Mouse (Mus musculus): ENCODE results near the gene Naa50. TPM values are rescaled to one million over a fixed set of nuclear protein-coding genes. Genes with fewer than 3 reads are reported as not detected.

The Naa50 gene
- polyA plus RNA-seq, 1 experiment from 2014 or later, result 52.5 TPM

GRCm38 (mm10) chr16:44122122-44122521 lies 17.5 kb upstream of the Naa50 start:
- H3K4me1 ChIP-seq (ENCODE audit: control insufficient read depth, low read depth, low read length), result no peaks in the 10 kb centered on the region
- WGBS (ENCODE audit: insufficient replicate concordance), result 76% methylated on average over 6 of the region's 6 CpGs
- H3K9ac ChIP-seq (ENCODE audit: low read depth, low read length), result no peak overlapping the region
- no peak for ATAC-seq (ENCODE audit: low read depth)
- no peak overlapping the region for H3K4me3 ChIP-seq (ENCODE audit: low read depth, low read length)
- no peak overlapping the region for H3K4me2 ChIP-seq (ENCODE audit: low read depth, low read length)
- no peaks in the 10 kb centered on the region for H3K9me3 ChIP-seq (replicated peaks; ENCODE audit: control insufficient read depth, low read length)
- H3K27ac ChIP-seq (ENCODE audit: low read length), result no peak overlapping the region
- no peaks in the 10 kb centered on the region for H3K27me3 ChIP-seq (ENCODE audit: control insufficient read depth, insufficient read depth, low read depth, low read length)
- no peaks in the 10 kb centered on the region for H3K36me3 ChIP-seq (ENCODE audit: control insufficient read depth, insufficient read depth)

GRCm38 (mm10) chr16:44122574-44122973 lies 17.1 kb upstream of the Naa50 start:
- no peaks in the 10 kb centered on the region for H3K36me3 ChIP-seq (ENCODE audit: control insufficient read depth, insufficient read depth)
- H3K4me1 ChIP-seq (ENCODE audit: control insufficient read depth, low read depth, low read length), result no peaks in the 10 kb centered on the region
- WGBS (ENCODE audit: insufficient replicate concordance), result 69% methylated on average over 6 of the region's 6 CpGs
- no peak overlapping the region for H3K4me3 ChIP-seq (ENCODE audit: low read depth, low read length)
- no peak overlapping the region for H3K9ac ChIP-seq (ENCODE audit: low read depth, low read length)
- H3K27me3 ChIP-seq (ENCODE audit: control insufficient read depth, insufficient read depth, low read depth, low read length), result no peaks in the 10 kb centered on the region
- no peak for ATAC-seq (ENCODE audit: low read depth)
- no peaks in the 10 kb centered on the region for H3K9me3 ChIP-seq (replicated peaks; ENCODE audit: control insufficient read depth, low read length)
- no peak overlapping the region for H3K4me2 ChIP-seq (ENCODE audit: low read depth, low read length)
- H3K27ac ChIP-seq (ENCODE audit: low read length), result no peak overlapping the region

- Histone ChIP-seq H3K27ac (ENCODE audit: low read length) (no peak overlapping the region), H3K4me3 (ENCODE audit: low read depth, low read length) (no peak overlapping the region), H3K27me3 (ENCODE audit: control insufficient read depth, insufficient read depth, low read depth, low read length) (no peaks in the 10 kb centered on the region), H3K4me1 (ENCODE audit: control insufficient read depth, low read depth, low read length) (no peaks in the 10 kb centered on the region), H3K9me3 (replicated peaks; ENCODE audit: control insufficient read depth, low read length) (no peaks in the 10 kb centered on the region), H3K9ac (ENCODE audit: low read depth, low read length) (no peak overlapping the region), H3K36me3 (ENCODE audit: control insufficient read depth, insufficient read depth) (no peaks in the 10 kb centered on the region), H3K4me2 (ENCODE audit: low read depth, low read length) (no peak overlapping the region)
- 71% methylated on average over 7 of the region's 7 CpGs for WGBS (ENCODE audit: insufficient replicate concordance)
- no peak for ATAC-seq (ENCODE audit: low read depth)
Observed at GRCm38 (mm10) chr16:44122982-44123725, 16.5 kb upstream of the Naa50 start.

- Histone ChIP-seq H3K9me3 (replicated peaks; ENCODE audit: control insufficient read depth, low read length) (no peaks in the 10 kb centered on the region), H3K36me3 (ENCODE audit: control insufficient read depth, insufficient read depth) (no peaks in the 10 kb centered on the region), H3K4me1 (ENCODE audit: control insufficient read depth, low read depth, low read length) (no peaks in the 10 kb centered on the region), H3K4me2 (ENCODE audit: low read depth, low read length) (no peak overlapping the region), H3K9ac (ENCODE audit: low read depth, low read length) (no peak overlapping the region), H3K27me3 (ENCODE audit: control insufficient read depth, insufficient read depth, low read depth, low read length) (no peaks in the 10 kb centered on the region), H3K4me3 (ENCODE audit: low read depth, low read length) (no peak overlapping the region), H3K27ac (ENCODE audit: low read length) (no peak overlapping the region)
- no peak for ATAC-seq (ENCODE audit: low read depth)
- WGBS (ENCODE audit: insufficient replicate concordance), result 50% methylated on average over 2 of the region's 2 CpGs
Observed at GRCm38 (mm10) chr16:44123786-44124185, 15.8 kb upstream of the Naa50 start.

- no peak overlapping the region for H3K4me3 ChIP-seq (ENCODE audit: low read depth, low read length)
- no peaks in the 10 kb centered on the region for H3K27me3 ChIP-seq (ENCODE audit: control insufficient read depth, insufficient read depth, low read depth, low read length)
- no peaks in the 10 kb centered on the region for H3K9me3 ChIP-seq (replicated peaks; ENCODE audit: control insufficient read depth, low read length)
- no peak overlapping the region for H3K9ac ChIP-seq (ENCODE audit: low read depth, low read length)
- no peak overlapping the region for H3K4me2 ChIP-seq (ENCODE audit: low read depth, low read length)
- no peak for ATAC-seq (ENCODE audit: low read depth)
- no peak overlapping the region for H3K27ac ChIP-seq (ENCODE audit: low read length)
- 50% methylated on average over 1 of the region's 1 CpGs for WGBS (ENCODE audit: insufficient replicate concordance)
- no peaks in the 10 kb centered on the region for H3K36me3 ChIP-seq (ENCODE audit: control insufficient read depth, insufficient read depth)
- H3K4me1 ChIP-seq (ENCODE audit: control insufficient read depth, low read depth, low read length), result no peaks in the 10 kb centered on the region
Observed at GRCm38 (mm10) chr16:44124713-44125112, 14.9 kb upstream of the Naa50 start.

- no peak for ATAC-seq (ENCODE audit: low read depth)
- Histone ChIP-seq H3K4me3 (ENCODE audit: low read depth, low read length) (no peak overlapping the region), H3K9me3 (replicated peaks; ENCODE audit: control insufficient read depth, low read length) (no peaks in the 10 kb centered on the region), H3K27ac (ENCODE audit: low read length) (no peak overlapping the region), H3K27me3 (ENCODE audit: control insufficient read depth, insufficient read depth, low read depth, low read length) (no peaks in the 10 kb centered on the region), H3K9ac (ENCODE audit: low read depth, low read length) (no peak overlapping the region), H3K36me3 (ENCODE audit: control insufficient read depth, insufficient read depth) (no peaks in the 10 kb centered on the region), H3K4me1 (ENCODE audit: control insufficient read depth, low read depth, low read length) (no peaks in the 10 kb centered on the region), H3K4me2 (ENCODE audit: low read depth, low read length) (no peak overlapping the region)
- WGBS (ENCODE audit: insufficient replicate concordance), result 53% methylated on average over 2 of the region's 2 CpGs
Observed at GRCm38 (mm10) chr16:44125436-44125835, 14.2 kb upstream of the Naa50 start.

GRCm38 (mm10) chr16:44126437-44126836 lies 13.2 kb upstream of the Naa50 start:
- no peak for ATAC-seq (ENCODE audit: low read depth)
- Histone ChIP-seq H3K4me1 (ENCODE audit: control insufficient read depth, low read depth, low read length) (no peaks in the 10 kb centered on the region), H3K9me3 (replicated peaks; ENCODE audit: control insufficient read depth, low read length) (no peaks in the 10 kb centered on the region), H3K9ac (ENCODE audit: low read depth, low read length) (no peak overlapping the region), H3K27me3 (ENCODE audit: control insufficient read depth, insufficient read depth, low read depth, low read length) (no peaks in the 10 kb centered on the region), H3K27ac (ENCODE audit: low read length) (no peak overlapping the region), H3K36me3 (ENCODE audit: control insufficient read depth, insufficient read depth) (no peaks in the 10 kb centered on the region), H3K4me2 (ENCODE audit: low read depth, low read length) (no peak overlapping the region), H3K4me3 (ENCODE audit: low read depth, low read length) (no peak overlapping the region)
- WGBS (ENCODE audit: insufficient replicate concordance), result 75% methylated on average over 4 of the region's 4 CpGs

GRCm38 (mm10) chr16:44132300-44132699 lies 7.3 kb upstream of the Naa50 start:
- Histone ChIP-seq H3K27me3 (ENCODE audit: control insufficient read depth, insufficient read depth, low read depth, low read length) (no peaks in the 10 kb centered on the region), H3K9ac (ENCODE audit: low read depth, low read length) (no peak overlapping the region), H3K4me2 (ENCODE audit: low read depth, low read length) (no peak overlapping the region), H3K27ac (ENCODE audit: low read length) (no peak overlapping the region), H3K4me3 (ENCODE audit: low read depth, low read length) (no peak overlapping the region), H3K36me3 (ENCODE audit: control insufficient read depth, insufficient read depth) (no peaks in the 10 kb centered on the region), H3K9me3 (replicated peaks; ENCODE audit: control insufficient read depth, low read length) (no peaks in the 10 kb centered on the region), H3K4me1 (ENCODE audit: control insufficient read depth, low read depth, low read length) (peaks cover 2% of the 10 kb centered on the region)
- no peak for ATAC-seq (ENCODE audit: low read depth)
- 70% methylated on average over 4 of the region's 4 CpGs for WGBS (ENCODE audit: insufficient replicate concordance)

GRCm38 (mm10) chr16:44133187-44133586 lies 6.4 kb upstream of the Naa50 start:
- no peaks in the 10 kb centered on the region for H3K36me3 ChIP-seq (ENCODE audit: control insufficient read depth, insufficient read depth)
- ATAC-seq (ENCODE audit: low read depth), result no peak

More at GRCm38 (mm10) chr16:44133187-44133586, 6.4 kb upstream of the Naa50 start:
- Histone ChIP-seq H3K27me3 (ENCODE audit: control insufficient read depth, insufficient read depth, low read depth, low read length) (no peaks in the 10 kb centered on the region), H3K4me3 (ENCODE audit: low read depth, low read length) (no peak overlapping the region), H3K9ac (ENCODE audit: low read depth, low read length) (no peak overlapping the region), H3K4me2 (ENCODE audit: low read depth, low read length) (no peak overlapping the region), H3K9me3 (replicated peaks; ENCODE audit: control insufficient read depth, low read length) (no peaks in the 10 kb centered on the region), H3K27ac (ENCODE audit: low read length) (no peak overlapping the region), H3K4me1 (ENCODE audit: control insufficient read depth, low read depth, low read length) (peaks cover 8% of the 10 kb centered on the region)
- 72% methylated on average over 3 of the region's 3 CpGs for WGBS (ENCODE audit: insufficient replicate concordance)

Measured in liver, embryonic 16.5 days (tissue).